Mouse (Mus musculus): Measurements from ENCODE around the gene Chmp3. TPM values are rescaled to one million over a fixed set of nuclear protein-coding genes. Genes with fewer than 3 reads are reported as not detected.

Chmp3 gene
- 68.9 and 70.2 TPM in 2 replicates for polyA plus RNA-seq (2015; fragmentation: Nextera tagmentation; extraction: Ambion mirVana)

- Histone ChIP-seq H3K36me3 (no peaks in the 10 kb centered on the region), H3K4me3 (replicated peaks) (peak within 1 kb of the TSS; percentile 62), H3K9ac (peak within 1 kb of the TSS; percentile 86), H3K9me3 (no peaks in the 10 kb centered on the region), H3K27ac (peak within 1 kb of the TSS; percentile 96), H3K27me3 (replicated peaks) (no peaks in the 10 kb centered on the region), H3K4me1 (replicated peaks) (0 out of 2 replicates have a peak, but pooled peaks cover 2% of the 10 kb centered on the region), H3K4me2 (replicated peaks) (peak within 1 kb of the TSS; percentile 61)
- ATAC-seq, result peak; percentile 100
- WGBS, result under 1% methylated on average over 59 of the region's 59 CpGs
Measured at GRCm38 (mm10) chr6:71543686-71544499, at the start of gene Chmp3. Gene Chmp3 (plus strand): TSS chr6:71543797.

GRCm38 (mm10) chr6:71494341-71495020, 49.1 kb upstream of the Chmp3 start:
- no peaks in the 10 kb centered on the region for H3K36me3 ChIP-seq
- no peaks in the 10 kb centered on the region for H3K4me1 ChIP-seq (replicated peaks)
- peak overlapping the region; percentile 95 for H3K4me3 ChIP-seq (replicated peaks)
- WGBS, result under 1% methylated on average over 38 of the region's 46 CpGs
- peak; percentile 22 for ATAC-seq
- no peaks in the 10 kb centered on the region for H3K9me3 ChIP-seq
- peak overlapping the region; percentile 100 for H3K27ac ChIP-seq
- H3K4me2 ChIP-seq (replicated peaks), result peak overlapping the region; percentile 75
- H3K9ac ChIP-seq, result peak overlapping the region; percentile 99
- H3K27me3 ChIP-seq (replicated peaks), result no peaks in the 10 kb centered on the region

GRCm38 (mm10) chr6:71500575-71500974, 43.0 kb upstream of the Chmp3 start:
- ATAC-seq, result no peak
- H3K36me3 ChIP-seq, result 0 out of 2 replicates have a peak, but pooled peaks cover 3% of the 10 kb centered on the region
- no peak overlapping the region for H3K4me2 ChIP-seq (replicated peaks)
- H3K27me3 ChIP-seq (replicated peaks), result no peaks in the 10 kb centered on the region
- WGBS, result 77% methylated on average over 3 of the region's 3 CpGs
- H3K9ac ChIP-seq, result no peak overlapping the region
- no peaks in the 10 kb centered on the region for H3K4me1 ChIP-seq (replicated peaks)
- H3K9me3 ChIP-seq, result no peaks in the 10 kb centered on the region
- H3K4me3 ChIP-seq (replicated peaks), result no peak overlapping the region
- H3K27ac ChIP-seq, result no peak overlapping the region

GRCm38 (mm10) chr6:71503001-71503400, 40.6 kb upstream of the Chmp3 start:
- H3K4me3 ChIP-seq (replicated peaks), result no peak overlapping the region
- no peaks in the 10 kb centered on the region for H3K27me3 ChIP-seq (replicated peaks)
- WGBS, result 63% methylated on average over 4 of the region's 4 CpGs
- H3K9ac ChIP-seq, result no peak overlapping the region
- peak; percentile 43; the same call in 1 of the 2 replicates for ATAC-seq
- H3K27ac ChIP-seq, result no peak overlapping the region
- H3K36me3 ChIP-seq, result 0 out of 2 replicates have a peak, but pooled peaks cover 3% of the 10 kb centered on the region
- H3K9me3 ChIP-seq, result no peaks in the 10 kb centered on the region
- H3K4me2 ChIP-seq (replicated peaks), result no peak overlapping the region
- H3K4me1 ChIP-seq (replicated peaks), result no peaks in the 10 kb centered on the region

DNA sequence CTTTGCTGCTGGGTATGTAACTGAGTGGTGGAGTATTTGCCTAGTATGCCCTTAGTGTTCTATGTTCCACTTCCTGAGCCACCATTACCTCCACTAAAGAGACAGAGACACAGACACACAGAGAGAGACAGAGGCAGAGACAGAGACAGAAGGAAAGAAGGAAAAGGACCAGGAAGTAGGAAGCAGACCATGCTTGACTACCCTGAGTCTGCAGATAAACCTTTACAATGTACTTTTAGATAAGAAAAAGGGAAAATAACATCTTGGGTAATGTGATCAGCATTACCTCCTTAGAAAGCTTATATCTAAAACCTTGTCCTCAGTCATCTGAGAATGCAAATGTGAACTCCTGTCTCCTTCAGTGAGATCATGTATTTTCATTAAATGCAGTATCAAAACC, 39.9 kb upstream of the Chmp3 start:
- peak; percentile 51 for ATAC-seq
- Histone ChIP-seq H3K4me2 (replicated peaks) (no peak overlapping the region), H3K36me3 (0 out of 2 replicates have a peak, but pooled peaks cover 3% of the 10 kb centered on the region), H3K9ac (no peak overlapping the region), H3K27ac (no peak overlapping the region), H3K4me3 (replicated peaks) (no peak overlapping the region), H3K27me3 (replicated peaks) (no peaks in the 10 kb centered on the region), H3K4me1 (replicated peaks) (no peaks in the 10 kb centered on the region), H3K9me3 (no peaks in the 10 kb centered on the region)

- Histone ChIP-seq H3K4me3 (replicated peaks) (no peak overlapping the region), H3K4me1 (replicated peaks) (no peaks in the 10 kb centered on the region), H3K9me3 (no peaks in the 10 kb centered on the region), H3K27me3 (replicated peaks) (no peaks in the 10 kb centered on the region), H3K27ac (no peak overlapping the region), H3K9ac (no peak overlapping the region), H3K36me3 (0 out of 2 replicates have a peak, but pooled peaks cover 3% of the 10 kb centered on the region), H3K4me2 (replicated peaks) (no peak overlapping the region)
- 0 out of 2 replicates have a peak, but pooled peaks have one; percentile 31 for ATAC-seq
- 80% methylated on average over 4 of the region's 4 CpGs for WGBS
Measured at GRCm38 (mm10) chr6:71504091-71504490, 39.5 kb upstream of the Chmp3 start.

GRCm38 (mm10) chr6:71505671-71506070, 37.9 kb upstream of the Chmp3 start:
- H3K27me3 ChIP-seq (replicated peaks), result no peaks in the 10 kb centered on the region
- no peaks in the 10 kb centered on the region for H3K4me1 ChIP-seq (replicated peaks)
- 95% methylated on average over 2 of the region's 2 CpGs for WGBS
- H3K9ac ChIP-seq, result no peak overlapping the region
- no peak overlapping the region for H3K27ac ChIP-seq
- H3K4me2 ChIP-seq (replicated peaks), result no peak overlapping the region
- no peak for ATAC-seq
- no peak overlapping the region for H3K4me3 ChIP-seq (replicated peaks)
- H3K36me3 ChIP-seq, result peaks cover 6% of the 10 kb centered on the region; the same call in 1 of the 2 replicates
- H3K9me3 ChIP-seq, result no peaks in the 10 kb centered on the region

DNA sequence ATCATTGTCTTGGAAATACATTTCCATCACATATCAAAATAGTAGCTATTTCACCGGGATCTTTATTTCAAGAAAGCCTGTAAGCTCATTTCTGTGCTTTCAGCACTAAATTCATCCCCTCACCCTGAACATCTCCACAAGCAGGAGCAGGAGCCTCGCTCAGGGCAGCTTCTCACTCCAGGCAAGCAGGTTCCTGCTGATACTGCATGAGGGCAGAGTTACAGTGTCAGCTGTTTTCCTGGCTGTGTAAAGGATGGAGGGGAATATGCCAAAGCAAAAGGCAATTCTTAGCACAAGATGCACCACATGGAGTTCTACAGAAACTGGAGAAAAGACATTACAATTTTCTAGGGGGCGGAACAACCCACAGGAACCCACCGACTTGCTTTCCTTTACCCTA, 24.1 kb upstream of the Chmp3 start:
- H3K36me3 ChIP-seq, result 0 out of 2 replicates have a peak, but pooled peaks cover 2% of the 10 kb centered on the region
- 88% methylated on average over 4 of the region's 4 CpGs for WGBS
- H3K9me3 ChIP-seq, result no peaks in the 10 kb centered on the region
- H3K4me3 ChIP-seq (replicated peaks), result no peak overlapping the region
- no peak for ATAC-seq
- no peaks in the 10 kb centered on the region for H3K27me3 ChIP-seq (replicated peaks)
- H3K27ac ChIP-seq, result no peak overlapping the region
- H3K4me1 ChIP-seq (replicated peaks), result no peaks in the 10 kb centered on the region
- no peak overlapping the region for H3K4me2 ChIP-seq (replicated peaks)
- no peak overlapping the region for H3K9ac ChIP-seq

GRCm38 (mm10) chr6:71525556-71525955, 18.0 kb upstream of the Chmp3 start:
- no peaks in the 10 kb centered on the region for H3K27me3 ChIP-seq (replicated peaks)
- H3K9ac ChIP-seq, result no peak overlapping the region
- H3K4me1 ChIP-seq (replicated peaks), result no peaks in the 10 kb centered on the region
- H3K36me3 ChIP-seq, result no peaks in the 10 kb centered on the region
- WGBS, result 59% methylated on average over 3 of the region's 3 CpGs
- H3K4me3 ChIP-seq (replicated peaks), result no peak overlapping the region
- ATAC-seq, result no peak
- H3K27ac ChIP-seq, result no peak overlapping the region
- no peaks in the 10 kb centered on the region for H3K9me3 ChIP-seq
- no peak overlapping the region for H3K4me2 ChIP-seq (replicated peaks)

DNA sequence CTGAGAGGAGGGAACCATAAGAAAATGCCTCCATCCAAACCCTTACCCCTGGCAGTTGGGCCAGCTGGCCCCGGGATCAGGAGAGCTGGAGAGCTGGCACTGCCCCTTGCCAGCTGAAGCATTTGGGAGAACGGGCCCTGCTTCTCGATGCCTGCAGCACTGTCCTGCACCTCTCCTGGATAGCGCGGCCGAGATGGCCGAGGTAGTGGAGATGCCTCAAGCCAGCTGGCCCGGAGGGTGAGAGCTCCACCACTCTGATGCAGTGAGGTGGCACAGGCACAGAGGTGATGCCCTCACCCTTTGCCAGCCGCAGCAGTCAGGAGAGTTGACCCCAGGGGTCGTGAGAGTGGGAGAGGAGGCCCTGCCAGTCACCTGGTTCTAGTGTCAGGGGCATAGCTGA, 16.5 kb upstream of the Chmp3 start:
- no peaks in the 10 kb centered on the region for H3K36me3 ChIP-seq
- no peak overlapping the region for H3K4me3 ChIP-seq (replicated peaks)
- H3K4me2 ChIP-seq (replicated peaks), result no peak overlapping the region
- no peaks in the 10 kb centered on the region for H3K9me3 ChIP-seq
- H3K27me3 ChIP-seq (replicated peaks), result no peaks in the 10 kb centered on the region
- no peak overlapping the region for H3K27ac ChIP-seq
- no peak for ATAC-seq
- WGBS, result 90% methylated on average over 10 of the region's 10 CpGs
- H3K4me1 ChIP-seq (replicated peaks), result no peaks in the 10 kb centered on the region
- H3K9ac ChIP-seq, result no peak overlapping the region

DNA sequence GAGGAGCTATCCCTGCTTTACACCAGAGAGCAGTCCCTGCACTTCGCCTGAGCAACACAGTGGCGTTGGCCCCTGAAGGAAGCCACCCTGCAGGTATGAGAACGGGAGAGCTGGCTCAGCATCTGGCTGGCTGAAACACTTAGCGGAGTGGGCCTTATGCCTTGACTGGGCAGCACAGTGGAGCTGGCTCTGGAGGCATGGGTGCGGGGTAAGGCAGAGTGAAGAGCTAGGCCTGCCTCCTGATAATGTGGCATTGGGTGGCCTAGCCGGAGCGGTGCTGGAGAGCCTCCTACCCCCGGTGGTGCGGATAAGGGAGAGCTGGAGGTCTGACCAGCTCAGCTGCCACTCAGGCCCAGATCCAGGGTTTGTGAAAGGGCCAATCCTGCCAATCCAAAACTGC, 15.8 kb upstream of the Chmp3 start:
- H3K9ac ChIP-seq, result no peak overlapping the region
- H3K27ac ChIP-seq, result no peak overlapping the region
- H3K4me2 ChIP-seq (replicated peaks), result no peak overlapping the region
- H3K4me1 ChIP-seq (replicated peaks), result no peaks in the 10 kb centered on the region
- no peak overlapping the region for H3K4me3 ChIP-seq (replicated peaks)
- H3K9me3 ChIP-seq, result no peaks in the 10 kb centered on the region
- 85% methylated on average over 9 of the region's 9 CpGs for WGBS
- no peaks in the 10 kb centered on the region for H3K36me3 ChIP-seq
- no peaks in the 10 kb centered on the region for H3K27me3 ChIP-seq (replicated peaks)
- ATAC-seq, result no peak

- 89% methylated on average over 8 of the region's 8 CpGs for WGBS
- Histone ChIP-seq H3K9ac (no peak overlapping the region), H3K4me2 (replicated peaks) (no peak overlapping the region), H3K4me1 (replicated peaks) (no peaks in the 10 kb centered on the region), H3K27me3 (replicated peaks) (no peaks in the 10 kb centered on the region), H3K27ac (no peak overlapping the region), H3K9me3 (no peaks in the 10 kb centered on the region), H3K4me3 (replicated peaks) (no peak overlapping the region), H3K36me3 (no peaks in the 10 kb centered on the region)
- no peak for ATAC-seq
Measured at GRCm38 (mm10) chr6:71530176-71530575, 13.4 kb upstream of the Chmp3 start.
